Mouse (Mus musculus): ENCODE measurements around the gene Med25.
"Not testable (repeated sequence)": the region's sequence is repeated elsewhere in the genome, so short reads cannot be mapped to it uniquely, and the experiment has no call there.

The Med25 gene

GRCm38 (mm10) chr7:44894175-44894574, 1.7 kb upstream of the Med25 start:
- no peak for DNase-seq (ENCODE audit: low read depth in 1 of 2, low spot score in 2 of 2)

- no peak for DNase-seq (ENCODE audit: low read depth in 1 of 2, low spot score in 2 of 2)
These were observed 685 bp upstream of the Med25 start for GRCm38 (mm10) chr7:44893197-44893596.

GRCm38 (mm10) chr7:44891611-44892010, 901 bp downstream of the Med25 start:
- DNase-seq (ENCODE audit: low read depth in 1 of 2, low spot score in 2 of 2): no peak

GRCm38 (mm10) chr7:44890737-44891136, 1.8 kb downstream of the Med25 start:
- no peak for DNase-seq (ENCODE audit: low read depth in 1 of 2, low spot score in 2 of 2)

- no peak for DNase-seq (ENCODE audit: low read depth in 1 of 2, low spot score in 2 of 2)
These were observed 2.3 kb downstream of the Med25 start for GRCm38 (mm10) chr7:44890180-44890579.

- DNase-seq (ENCODE audit: low read depth in 1 of 2, low spot score in 2 of 2): no peak
These were observed 4.0 kb downstream of the Med25 start for GRCm38 (mm10) chr7:44888256-44889105.

GRCm38 (mm10) chr7:44886964-44887363, 5.5 kb downstream of the Med25 start:
- DNase-seq (ENCODE audit: low read depth in 1 of 2, low spot score in 2 of 2): no peak

GRCm38 (mm10) chr7:44884637-44885036, 7.9 kb downstream of the Med25 start:
- DNase-seq (ENCODE audit: low read depth in 1 of 2, low spot score in 2 of 2): no peak

- no peak for DNase-seq (ENCODE audit: low read depth in 1 of 2, low spot score in 2 of 2)
These were observed 9.5 kb downstream of the Med25 start for GRCm38 (mm10) chr7:44883036-44883435.

- no peak for DNase-seq (ENCODE audit: low read depth in 1 of 2, low spot score in 2 of 2)
These were observed 14.7 kb downstream of the Med25 start for GRCm38 (mm10) chr7:44877833-44878232.

- not testable (repeated sequence) for DNase-seq (ENCODE audit: low read depth in 1 of 2, low spot score in 2 of 2)
These were observed 20.7 kb downstream of the Med25 start for GRCm38 (mm10) chr7:44871774-44872173.

- no peak for DNase-seq (ENCODE audit: low read depth in 1 of 2, low spot score in 2 of 2)
These were observed 21.3 kb downstream of the Med25 start for GRCm38 (mm10) chr7:44871181-44871580.

- no peak for DNase-seq (ENCODE audit: low read depth in 1 of 2, low spot score in 2 of 2)
These were observed 21.9 kb downstream of the Med25 start for GRCm38 (mm10) chr7:44870614-44871013.

GRCm38 (mm10) chr7:44869697-44870528, 22.6 kb downstream of the Med25 start, which contains the start of gene Ptov1:
Gene Ptov1, minus strand, starts transcription at chr7:44869788.
- peak; percentile 73 to 79 for DNase-seq (ENCODE audit: low read depth in 1 of 2, low spot score in 2 of 2)

- no peak for DNase-seq (ENCODE audit: low read depth in 1 of 2, low spot score in 2 of 2)
These were observed 23.4 kb downstream of the Med25 start for GRCm38 (mm10) chr7:44868919-44869696.

GRCm38 (mm10) chr7:44868465-44868864, 24.0 kb downstream of the Med25 start:
- DNase-seq (ENCODE audit: low read depth in 1 of 2, low spot score in 2 of 2): no peak

- DNase-seq (ENCODE audit: low read depth in 1 of 2, low spot score in 2 of 2): no peak
These were observed 24.7 kb downstream of the Med25 start for GRCm38 (mm10) chr7:44867802-44868201.

- no peak for DNase-seq (ENCODE audit: low read depth in 1 of 2, low spot score in 2 of 2)
These were observed 25.4 kb downstream of the Med25 start for GRCm38 (mm10) chr7:44867010-44867702.

GRCm38 (mm10) chr7:44866276-44867009, 26.1 kb downstream of the Med25 start:
- DNase-seq (ENCODE audit: low read depth in 1 of 2, low spot score in 2 of 2): peak in 1 of 2 experiments; percentile 52
